Mouse (Mus musculus): ENCODE results near the gene Fbxw9. TPM values are rescaled to one million over a fixed set of nuclear protein-coding genes. Genes with fewer than 3 reads are reported as not detected.

Gene Fbxw9
- polyA plus RNA-seq, 1 experiment from 2014 or later, result 20.6 TPM

DNA sequence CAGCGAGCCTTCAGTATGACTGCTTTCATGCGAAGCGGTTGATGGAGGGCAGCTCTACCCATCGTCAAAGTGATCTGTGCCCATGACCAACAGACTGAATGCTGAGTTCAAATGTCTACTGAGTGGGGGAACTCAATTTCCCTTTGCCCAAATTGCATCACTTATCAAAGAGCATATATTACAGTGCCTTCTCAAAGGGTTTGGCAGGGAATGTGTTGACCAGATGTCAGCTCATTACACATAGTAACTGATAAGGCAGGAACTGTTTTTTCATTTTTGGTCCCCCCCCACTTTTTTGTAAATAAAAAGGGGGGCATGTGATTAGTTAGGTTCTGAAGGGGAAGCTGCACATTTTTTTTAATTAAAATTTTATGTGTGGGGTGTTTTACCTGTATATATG is 2.7 kb downstream of the Fbxw9 start:
- Histone ChIP-seq H3K27ac (ENCODE audit: low read length) (no peak overlapping the region), H3K9me3 (replicated peaks; ENCODE audit: control insufficient read depth, low read length) (no peaks in the 10 kb centered on the region), H3K4me3 (ENCODE audit: low read length) (no peak overlapping the region), H3K36me3 (ENCODE audit: control insufficient read depth, insufficient read depth) (peaks cover 3% of the 10 kb centered on the region), H3K4me2 (ENCODE audit: low read depth, low read length) (no peak overlapping the region), H3K27me3 (ENCODE audit: control insufficient read depth, insufficient read depth, low read length) (no peaks in the 10 kb centered on the region), H3K4me1 (ENCODE audit: control insufficient read depth, insufficient read depth, low read length) (peaks cover 3% of the 10 kb centered on the region), H3K9ac (ENCODE audit: low read length) (no peak overlapping the region)
- ATAC-seq (replicated peaks; ENCODE audit: extremely low read depth, insufficient read depth, low FRiP score), result no peak
- WGBS, result 94% methylated on average over 4 of the region's 4 CpGs

DNA sequence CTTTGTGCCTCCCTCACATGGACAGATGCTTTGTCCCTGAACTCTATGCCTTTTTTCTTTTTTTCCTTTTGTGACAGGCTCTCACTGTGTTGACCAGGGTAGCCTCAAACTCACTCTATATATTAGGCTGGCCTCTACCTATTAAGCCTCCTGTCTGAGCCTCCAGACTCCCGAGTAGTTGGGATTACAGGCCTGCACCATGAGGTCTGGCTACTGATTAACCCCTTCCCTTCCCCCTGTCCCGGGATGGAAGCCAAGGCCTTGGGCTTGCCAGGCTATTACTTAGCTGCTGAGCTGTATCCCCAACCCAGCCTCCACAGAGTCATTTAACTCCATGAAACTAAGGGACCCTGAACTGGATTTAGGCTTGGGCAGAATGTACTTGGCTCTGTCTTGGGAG is 5.4 kb downstream of the Fbxw9 start:
- no peaks in the 10 kb centered on the region for H3K27me3 ChIP-seq (ENCODE audit: control insufficient read depth, insufficient read depth, low read length)
- H3K9me3 ChIP-seq (replicated peaks; ENCODE audit: control insufficient read depth, low read length), result no peaks in the 10 kb centered on the region
- H3K27ac ChIP-seq (ENCODE audit: low read length), result no peak overlapping the region
- no peak for ATAC-seq (replicated peaks; ENCODE audit: extremely low read depth, insufficient read depth, low FRiP score)
- WGBS, result 33% methylated on average over 2 of the region's 2 CpGs
- H3K4me3 ChIP-seq (ENCODE audit: low read length), result no peak overlapping the region
- H3K9ac ChIP-seq (ENCODE audit: low read length), result no peak overlapping the region
- peaks cover 3% of the 10 kb centered on the region for H3K36me3 ChIP-seq (ENCODE audit: control insufficient read depth, insufficient read depth)
- H3K4me1 ChIP-seq (ENCODE audit: control insufficient read depth, insufficient read depth, low read length), result peaks cover 3% of the 10 kb centered on the region
- no peak overlapping the region for H3K4me2 ChIP-seq (ENCODE audit: low read depth, low read length)

DNA sequence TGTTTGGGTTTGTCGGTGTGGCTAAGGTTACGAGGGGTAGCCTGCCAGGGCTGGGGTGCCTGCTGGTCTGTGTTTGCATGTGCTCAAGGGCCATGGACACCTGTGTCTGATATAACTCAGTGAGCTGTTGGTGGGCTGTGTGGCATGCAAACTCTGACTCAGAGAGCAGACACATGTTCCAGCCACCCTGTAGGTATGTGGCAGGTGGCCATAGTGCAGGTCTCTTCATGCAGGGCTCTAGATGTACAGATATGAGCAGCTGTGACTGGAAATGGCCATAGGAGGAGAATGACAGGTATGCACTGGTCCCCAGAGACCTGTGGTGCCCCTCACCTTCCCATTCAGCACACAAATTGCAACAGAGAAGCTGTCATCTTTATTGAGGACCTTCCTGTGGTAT is 7.3 kb downstream of the Fbxw9 start:
- Histone ChIP-seq H3K9me3 (replicated peaks; ENCODE audit: control insufficient read depth, low read length) (no peaks in the 10 kb centered on the region), H3K9ac (ENCODE audit: low read length) (no peak overlapping the region), H3K27me3 (ENCODE audit: control insufficient read depth, insufficient read depth, low read length) (no peaks in the 10 kb centered on the region), H3K4me2 (ENCODE audit: low read depth, low read length) (no peak overlapping the region), H3K27ac (ENCODE audit: low read length) (no peak overlapping the region), H3K36me3 (ENCODE audit: control insufficient read depth, insufficient read depth) (peaks cover 3% of the 10 kb centered on the region), H3K4me1 (ENCODE audit: control insufficient read depth, insufficient read depth, low read length) (0 out of 2 replicates have a peak, but pooled peaks cover 3% of the 10 kb centered on the region), H3K4me3 (ENCODE audit: low read length) (no peak overlapping the region)
- ATAC-seq (replicated peaks; ENCODE audit: extremely low read depth, insufficient read depth, low FRiP score), result no peak
- 93% methylated on average over 2 of the region's 2 CpGs for WGBS

DNA sequence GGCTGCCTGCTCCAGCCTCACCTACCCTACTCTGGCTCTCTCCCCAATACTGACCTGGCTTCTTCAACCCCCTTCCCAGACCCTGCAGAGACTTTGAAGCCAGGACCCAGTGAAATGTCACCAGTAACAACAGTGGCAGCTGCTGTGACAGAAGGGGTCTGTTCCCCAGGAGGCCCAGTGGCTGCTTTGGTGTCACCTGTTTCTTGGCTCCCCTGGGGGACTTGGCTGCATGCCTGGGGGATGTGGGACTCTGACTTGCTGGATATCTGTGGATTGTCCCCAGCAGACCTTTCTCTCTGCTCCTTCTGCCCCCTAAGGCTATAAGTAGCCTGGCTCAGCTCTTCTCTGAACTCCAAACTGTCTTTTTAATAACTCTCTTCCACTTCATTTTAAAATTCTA is 8.1 kb downstream of the Fbxw9 start, which contains the start of gene Gm5741:
Gene Gm5741 (minus strand): TSS at position 1 of the 400 bp plus-strand sequence.
- no peak within 1 kb of the TSS for H3K27ac ChIP-seq (ENCODE audit: low read length)
- no peak within 1 kb of the TSS for H3K4me2 ChIP-seq (ENCODE audit: low read depth, low read length)
- no peaks in the 10 kb centered on the region for H3K36me3 ChIP-seq (ENCODE audit: control insufficient read depth, insufficient read depth)
- ATAC-seq (replicated peaks; ENCODE audit: extremely low read depth, insufficient read depth, low FRiP score), result no peak
- peaks cover 9% of the 10 kb centered on the region for H3K4me1 ChIP-seq (ENCODE audit: control insufficient read depth, insufficient read depth, low read length)
- H3K27me3 ChIP-seq (ENCODE audit: control insufficient read depth, insufficient read depth, low read length), result no peaks in the 10 kb centered on the region
- H3K9ac ChIP-seq (ENCODE audit: low read length), result no peak within 1 kb of the TSS
- H3K9me3 ChIP-seq (replicated peaks; ENCODE audit: control insufficient read depth, low read length), result no peaks in the 10 kb centered on the region
- H3K4me3 ChIP-seq (ENCODE audit: low read length), result no peak within 1 kb of the TSS

GRCm38 (mm10) chr8:85071041-85071440 is 11.2 kb downstream of the Fbxw9 start:
- no peak for ATAC-seq (replicated peaks; ENCODE audit: extremely low read depth, insufficient read depth, low FRiP score)
- peak overlapping the region; percentile 96 for H3K9ac ChIP-seq (ENCODE audit: low read length)
- WGBS, result 83% methylated on average over 5 of the region's 5 CpGs
- H3K36me3 ChIP-seq (ENCODE audit: control insufficient read depth, insufficient read depth), result peaks cover 19% of the 10 kb centered on the region
- peaks cover 9% of the 10 kb centered on the region for H3K4me1 ChIP-seq (ENCODE audit: control insufficient read depth, insufficient read depth, low read length)
- H3K27ac ChIP-seq (ENCODE audit: low read length), result peak overlapping the region; percentile 98
- H3K27me3 ChIP-seq (ENCODE audit: control insufficient read depth, insufficient read depth, low read length), result no peaks in the 10 kb centered on the region
- H3K4me2 ChIP-seq (ENCODE audit: low read depth, low read length), result peak overlapping the region; percentile 87
- peak overlapping the region; percentile 95 for H3K4me3 ChIP-seq (ENCODE audit: low read length)
- H3K9me3 ChIP-seq (replicated peaks; ENCODE audit: control insufficient read depth, low read length), result no peaks in the 10 kb centered on the region

- H3K9me3 ChIP-seq (replicated peaks; ENCODE audit: control insufficient read depth, low read length), result no peaks in the 10 kb centered on the region
- under 1% methylated on average over 68 of the region's 68 CpGs for WGBS
- H3K4me2 ChIP-seq (ENCODE audit: low read depth, low read length), result peak within 1 kb of the TSS; percentile 87
- ATAC-seq (replicated peaks; ENCODE audit: extremely low read depth, insufficient read depth, low FRiP score), result peak; percentile 92
- H3K4me3 ChIP-seq (ENCODE audit: low read length), result peak within 1 kb of the TSS; percentile 95
- peak within 1 kb of the TSS; percentile 98 for H3K27ac ChIP-seq (ENCODE audit: low read length)
- H3K27me3 ChIP-seq (ENCODE audit: control insufficient read depth, insufficient read depth, low read length), result no peaks in the 10 kb centered on the region
- peak within 1 kb of the TSS; percentile 96 for H3K9ac ChIP-seq (ENCODE audit: low read length)
- H3K36me3 ChIP-seq (ENCODE audit: control insufficient read depth, insufficient read depth), result peaks cover 26% of the 10 kb centered on the region
- H3K4me1 ChIP-seq (ENCODE audit: control insufficient read depth, insufficient read depth, low read length), result peaks cover 9% of the 10 kb centered on the region
These were observed 11.8 kb downstream of the Fbxw9 start, which contains the start of gene Dhps for GRCm38 (mm10) chr8:85071514-85072281. TSS of gene Dhps (plus strand) at chr8:85071757.

GRCm38 (mm10) chr8:85072364-85072929 is 12.6 kb downstream of the Fbxw9 start:
- peak overlapping the region; percentile 87 for H3K4me2 ChIP-seq (ENCODE audit: low read depth, low read length)
- 39% methylated on average over 9 of the region's 9 CpGs for WGBS

DNA sequence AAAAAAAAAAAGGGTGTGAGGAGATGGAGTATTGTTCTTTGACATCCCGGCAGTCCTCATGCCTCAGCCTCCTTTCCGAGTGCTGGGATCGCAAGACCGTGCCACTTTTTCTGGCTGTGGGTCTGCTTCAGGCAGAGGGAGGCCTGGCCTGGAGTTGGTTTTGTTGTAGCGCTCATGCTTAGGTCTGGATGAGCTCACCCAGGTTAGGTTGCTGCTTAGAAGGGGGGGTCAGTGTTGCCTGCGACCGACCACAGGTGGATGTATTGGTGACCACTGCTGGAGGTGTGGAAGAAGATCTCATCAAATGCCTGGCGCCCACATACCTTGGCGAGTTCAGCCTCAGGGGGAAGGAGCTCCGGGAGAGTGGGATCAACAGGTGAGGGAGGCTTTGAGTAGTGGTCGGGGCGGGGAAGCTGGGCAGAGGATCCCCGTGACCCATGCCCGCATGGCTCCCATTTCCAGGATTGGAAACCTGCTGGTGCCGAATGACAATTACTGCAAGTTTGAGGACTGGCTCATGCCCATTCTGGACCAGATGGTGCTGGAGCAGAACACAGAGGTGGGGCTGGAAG is 13.3 kb downstream of the Fbxw9 start:
- no peak overlapping the region for H3K4me2 ChIP-seq (ENCODE audit: low read depth, low read length)
- H3K4me3 ChIP-seq (ENCODE audit: low read length), result no peak overlapping the region
- WGBS, result 85% methylated on average over 15 of the region's 15 CpGs

More at GRCm38 (mm10) chr8:85072364-85072929, 12.6 kb downstream of the Fbxw9 start:
- Histone ChIP-seq H3K9me3 (replicated peaks; ENCODE audit: control insufficient read depth, low read length) (no peaks in the 10 kb centered on the region), H3K4me3 (ENCODE audit: low read length) (peak overlapping the region; percentile 95), H3K9ac (ENCODE audit: low read length) (peak overlapping the region; percentile 96), H3K27ac (ENCODE audit: low read length) (peak overlapping the region; percentile 98), H3K36me3 (ENCODE audit: control insufficient read depth, insufficient read depth) (peaks cover 27% of the 10 kb centered on the region), H3K4me1 (ENCODE audit: control insufficient read depth, insufficient read depth, low read length) (peaks cover 9% of the 10 kb centered on the region), H3K27me3 (ENCODE audit: control insufficient read depth, insufficient read depth, low read length) (no peaks in the 10 kb centered on the region)
- ATAC-seq (replicated peaks; ENCODE audit: extremely low read depth, insufficient read depth, low FRiP score), result no peak

DNA sequence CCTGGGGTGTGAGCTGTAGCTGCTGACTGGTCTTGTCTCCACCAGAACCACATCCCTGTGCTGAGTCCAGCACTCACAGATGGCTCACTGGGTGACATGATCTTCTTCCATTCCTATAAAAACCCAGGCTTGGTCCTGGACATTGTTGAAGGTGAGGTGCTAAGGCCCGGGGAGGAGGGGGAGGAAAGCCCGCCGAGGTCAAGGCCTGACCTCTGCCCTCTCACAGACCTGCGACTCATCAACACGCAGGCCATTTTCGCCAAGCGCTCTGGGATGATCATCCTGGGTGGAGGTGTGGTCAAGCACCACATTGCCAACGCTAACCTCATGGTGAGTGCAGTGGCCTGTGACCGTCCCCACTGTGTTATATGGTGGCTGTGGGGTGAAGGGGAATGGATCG is 14.3 kb downstream of the Fbxw9 start:
- H3K4me3 ChIP-seq (ENCODE audit: low read length), result no peak overlapping the region
- no peak for ATAC-seq (replicated peaks; ENCODE audit: extremely low read depth, insufficient read depth, low FRiP score)
- H3K4me2 ChIP-seq (ENCODE audit: low read depth, low read length), result no peak overlapping the region
- peaks cover 34% of the 10 kb centered on the region for H3K36me3 ChIP-seq (ENCODE audit: control insufficient read depth, insufficient read depth)
- H3K9me3 ChIP-seq (replicated peaks; ENCODE audit: control insufficient read depth, low read length), result no peaks in the 10 kb centered on the region
- H3K4me1 ChIP-seq (ENCODE audit: control insufficient read depth, insufficient read depth, low read length), result peaks cover 14% of the 10 kb centered on the region
- H3K9ac ChIP-seq (ENCODE audit: low read length), result no peak overlapping the region
- no peak overlapping the region for H3K27ac ChIP-seq (ENCODE audit: low read length)
- 79% methylated on average over 10 of the region's 10 CpGs for WGBS
- no peaks in the 10 kb centered on the region for H3K27me3 ChIP-seq (ENCODE audit: control insufficient read depth, insufficient read depth, low read length)

More for the DNA sequence above, 13.3 kb downstream of the Fbxw9 start:
- H3K27ac ChIP-seq (ENCODE audit: low read length), result no peak overlapping the region
- H3K36me3 ChIP-seq (ENCODE audit: control insufficient read depth, insufficient read depth), result peaks cover 27% of the 10 kb centered on the region
- no peaks in the 10 kb centered on the region for H3K27me3 ChIP-seq (ENCODE audit: control insufficient read depth, insufficient read depth, low read length)
- H3K9me3 ChIP-seq (replicated peaks; ENCODE audit: control insufficient read depth, low read length), result no peaks in the 10 kb centered on the region
- no peak overlapping the region for H3K9ac ChIP-seq (ENCODE audit: low read length)
- no peak for ATAC-seq (replicated peaks; ENCODE audit: extremely low read depth, insufficient read depth, low FRiP score)
- peaks cover 9% of the 10 kb centered on the region for H3K4me1 ChIP-seq (ENCODE audit: control insufficient read depth, insufficient read depth, low read length)

All from heart, embryonic 16.5 days (tissue).